Mouse (Mus musculus) 3134 (cell line): ENCODE measurements around the gene Rgs9.
"Not testable (repeated sequence)": the region's sequence is repeated elsewhere in the genome, so short reads cannot be mapped to it uniquely, and the experiment has no call there.

Source experiments
- DNase-seq: peaks from one replicate; pipeline ENCODE4 v3.0.0-alpha.2; 2011; ENCODE audit warnings: low spot score; ENCODE audit not compliant: insufficient read length; ENCODE audit errors: extremely low read depth

The Rgs9 gene

DNA sequence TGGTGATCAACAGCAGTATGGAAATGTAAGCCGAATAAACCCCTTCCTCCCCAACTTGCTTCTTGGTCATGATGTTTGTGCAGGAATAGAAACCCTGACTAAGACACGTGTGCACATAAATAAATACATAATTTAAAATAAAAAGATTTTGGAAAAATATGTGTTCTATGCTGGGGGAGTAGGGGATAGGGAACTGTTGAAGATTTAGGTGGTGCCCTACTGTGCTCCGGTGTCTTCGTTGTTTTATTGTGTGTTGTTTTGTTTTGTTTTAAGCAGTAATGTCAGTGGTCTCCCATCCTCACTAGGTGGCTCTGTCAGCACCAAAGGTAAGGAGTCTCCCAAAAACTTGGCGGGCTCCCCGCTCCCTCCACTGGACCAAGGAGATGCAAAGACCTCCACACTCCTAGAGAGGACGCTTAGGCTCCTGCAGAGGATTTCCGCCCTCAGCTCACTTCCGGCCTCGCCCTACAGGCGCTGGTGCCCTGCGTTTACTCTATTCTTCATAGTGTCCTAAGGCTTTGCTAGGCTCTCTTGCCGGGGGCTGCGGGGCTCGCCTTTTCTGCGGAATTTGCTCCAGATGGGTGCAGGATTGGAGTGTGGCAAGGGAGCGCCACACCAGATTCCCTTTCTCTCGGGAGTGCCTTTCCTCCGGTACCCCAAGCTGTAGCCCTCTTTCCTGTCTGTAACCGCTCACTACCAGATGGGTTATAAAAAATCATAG, 14.1 kb upstream of the Rgs9 start:
- DNase-seq = no peak

DNA sequence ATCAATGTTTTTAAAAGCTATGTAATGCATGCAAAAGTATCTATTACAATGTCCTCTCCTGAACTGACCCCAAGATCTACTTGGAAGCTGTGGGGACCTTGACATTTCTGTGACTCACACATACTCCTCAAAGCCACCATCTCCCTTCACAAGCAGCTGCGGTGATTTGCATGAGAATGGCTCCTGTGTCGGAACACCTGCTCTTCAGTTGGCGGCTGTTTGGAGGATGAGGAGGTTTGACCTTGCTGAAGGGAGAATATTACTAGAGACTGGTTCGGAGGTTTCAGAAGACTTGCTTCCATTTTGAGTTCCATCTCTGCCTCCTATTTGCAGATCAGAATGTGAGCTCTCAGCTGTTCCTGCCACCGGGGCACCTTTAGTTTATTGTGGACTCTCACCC, 7.8 kb upstream of the Rgs9 start:
- DNase-seq = no peak

DNA sequence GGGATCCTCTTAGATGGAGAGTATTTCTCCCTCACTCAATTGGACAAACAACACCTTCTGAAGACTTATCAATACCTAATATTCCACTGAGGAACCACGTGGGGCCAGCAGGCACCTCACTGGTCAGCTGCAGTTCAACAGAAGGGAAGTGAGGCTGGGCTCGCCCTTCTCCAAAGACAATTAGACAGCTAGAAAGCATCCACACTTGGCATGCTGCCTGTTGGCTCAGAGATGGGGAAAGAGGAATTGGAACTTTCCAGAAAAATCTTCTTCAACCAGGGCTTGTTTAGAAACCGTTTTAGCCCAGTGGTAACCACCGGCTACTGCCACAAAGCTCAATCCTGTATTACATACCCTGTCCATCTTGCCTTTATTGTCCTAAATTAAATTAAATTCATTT, 4.4 kb upstream of the Rgs9 start:
- DNase-seq = no peak

- no peak for DNase-seq
These were observed 898 bp downstream of the Rgs9 start for GRCm38 (mm10) chr11:109297031-109297430.

GRCm38 (mm10) chr11:109292056-109292455, 5.9 kb downstream of the Rgs9 start:
- DNase-seq = no peak

DNA sequence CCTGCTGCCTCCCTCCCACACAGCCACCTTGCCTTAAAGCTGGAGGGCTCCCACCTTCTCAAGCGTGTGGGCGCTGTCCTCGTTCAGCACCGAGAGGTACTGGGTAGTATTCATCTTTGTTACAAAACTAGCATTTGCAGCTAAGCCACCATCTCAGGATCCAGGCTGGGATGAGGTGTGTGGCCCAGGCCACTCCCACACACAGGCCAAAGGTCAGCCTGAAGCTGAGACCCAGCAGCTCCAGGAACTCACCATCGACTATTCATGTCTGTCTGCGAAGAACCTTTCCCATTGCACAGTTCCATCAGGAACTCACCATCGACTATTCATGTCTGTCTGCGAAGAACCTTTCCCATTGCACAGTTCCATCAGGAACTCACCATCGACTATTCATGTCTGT, 8.6 kb downstream of the Rgs9 start:
- not testable (repeated sequence) for DNase-seq

GRCm38 (mm10) chr11:109284811-109285210, 13.1 kb downstream of the Rgs9 start:
- DNase-seq = no peak

- DNase-seq = no peak
These were observed 19.7 kb downstream of the Rgs9 start for GRCm38 (mm10) chr11:109278186-109278585.

GRCm38 (mm10) chr11:109271399-109271798, 26.5 kb downstream of the Rgs9 start:
- DNase-seq = no peak

GRCm38 (mm10) chr11:109270366-109270765, 27.6 kb downstream of the Rgs9 start:
- DNase-seq = no peak

DNA sequence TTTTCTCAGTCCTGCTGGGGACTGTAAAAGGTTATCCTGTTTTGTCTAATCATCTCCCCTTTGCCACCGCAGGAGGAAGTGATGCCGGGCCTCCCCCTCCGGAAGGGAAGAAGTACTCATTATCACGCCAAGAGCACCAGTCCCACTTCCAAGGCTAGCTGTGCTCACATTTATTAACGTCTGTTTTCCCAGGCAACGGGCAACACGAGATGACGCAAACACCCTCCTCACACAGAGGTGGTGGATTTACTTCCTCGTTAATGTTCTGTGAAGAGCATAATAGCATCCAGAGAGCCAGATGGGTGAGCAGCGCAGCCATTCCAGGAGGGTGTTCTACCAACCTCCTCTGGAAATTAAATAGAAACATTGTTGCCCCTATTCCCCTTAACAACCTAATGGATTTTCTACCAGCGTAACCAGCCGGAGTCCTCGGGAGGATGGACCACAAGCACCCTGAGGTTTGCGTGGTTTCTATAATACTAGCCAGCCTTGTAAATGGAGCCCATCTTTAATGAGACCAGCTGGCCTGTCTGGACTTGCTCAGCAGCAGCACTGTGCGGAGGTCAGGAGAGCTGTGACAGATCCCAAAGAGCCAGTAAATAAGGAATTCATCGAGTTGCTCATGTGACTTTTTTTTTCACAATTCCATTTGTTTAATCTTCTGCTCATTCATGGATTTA, 28.1 kb downstream of the Rgs9 start:
- DNase-seq = no peak

DNA sequence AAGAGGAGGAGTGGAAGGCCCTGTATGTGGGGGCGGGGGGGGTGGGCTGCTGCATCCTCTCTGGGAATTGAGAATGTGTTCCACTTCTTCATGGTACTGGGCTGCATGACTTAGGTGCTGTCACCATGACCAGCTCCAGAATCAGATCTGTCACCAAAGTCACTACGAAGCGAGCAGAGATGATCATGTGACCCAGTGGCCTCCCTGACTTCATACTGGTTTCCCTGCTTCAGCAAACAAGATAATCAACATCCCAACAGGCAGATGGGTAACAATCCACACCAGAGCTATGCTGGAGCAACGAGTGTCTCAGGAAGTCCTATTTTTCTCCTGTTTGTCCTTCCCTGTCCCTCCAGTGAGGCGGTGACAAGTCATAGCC, 28.7 kb downstream of the Rgs9 start:
- DNase-seq = no peak

GRCm38 (mm10) chr11:109266161-109266910, 31.6 kb downstream of the Rgs9 start:
- no peak for DNase-seq

DNA sequence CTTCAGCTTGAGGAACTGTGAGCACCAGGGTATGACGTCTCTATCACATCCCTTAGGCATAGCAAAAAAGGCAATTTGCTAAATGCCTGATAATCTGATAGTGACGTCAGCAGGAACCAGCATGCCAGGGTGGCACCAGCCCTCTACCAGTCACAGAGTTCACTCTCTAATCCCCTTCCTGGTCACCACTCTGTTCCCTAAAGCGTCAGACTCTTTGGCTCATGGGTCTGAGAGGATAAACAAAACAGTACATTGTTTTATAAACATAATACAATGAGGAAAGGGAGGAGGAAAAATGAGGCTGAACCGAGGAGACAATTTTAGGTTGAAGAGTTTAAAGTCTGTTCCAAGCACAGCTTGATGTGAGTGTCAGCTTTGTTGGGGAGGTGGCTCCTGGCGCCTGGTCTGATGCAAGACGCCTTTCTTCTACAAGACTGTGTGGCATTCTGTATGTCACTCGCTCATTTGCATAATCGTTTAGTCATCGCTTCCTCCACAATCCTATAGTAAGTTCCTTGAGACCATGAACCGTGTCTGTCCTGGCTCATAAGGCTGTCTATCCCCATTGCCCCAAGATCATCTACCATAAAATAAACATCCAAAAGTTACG, 33.7 kb downstream of the Rgs9 start:
- DNase-seq = no peak

DNA sequence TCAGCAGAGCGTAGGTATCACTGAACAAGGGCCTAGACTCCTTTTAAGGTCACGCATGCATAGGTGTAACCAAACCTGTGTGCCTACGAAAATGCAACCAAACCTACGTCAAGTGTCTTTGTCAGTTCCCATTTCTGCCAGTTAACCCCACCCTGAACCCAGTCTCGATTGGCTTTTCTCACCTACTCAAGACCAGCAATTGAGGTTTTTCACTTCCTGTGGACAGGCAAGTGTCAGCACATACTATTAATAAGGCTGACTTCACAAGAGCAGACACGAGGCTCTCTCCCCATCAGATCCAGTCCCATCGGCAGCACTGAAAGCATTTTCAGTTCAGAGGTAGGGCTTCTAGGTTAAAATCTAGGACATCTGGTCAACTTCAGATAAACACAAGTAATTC, 37.4 kb downstream of the Rgs9 start:
- no peak for DNase-seq

GRCm38 (mm10) chr11:109258941-109259910, 38.7 kb downstream of the Rgs9 start:
- no peak for DNase-seq

- no peak for DNase-seq
These were observed 40.1 kb downstream of the Rgs9 start for GRCm38 (mm10) chr11:109257824-109258223.

DNA sequence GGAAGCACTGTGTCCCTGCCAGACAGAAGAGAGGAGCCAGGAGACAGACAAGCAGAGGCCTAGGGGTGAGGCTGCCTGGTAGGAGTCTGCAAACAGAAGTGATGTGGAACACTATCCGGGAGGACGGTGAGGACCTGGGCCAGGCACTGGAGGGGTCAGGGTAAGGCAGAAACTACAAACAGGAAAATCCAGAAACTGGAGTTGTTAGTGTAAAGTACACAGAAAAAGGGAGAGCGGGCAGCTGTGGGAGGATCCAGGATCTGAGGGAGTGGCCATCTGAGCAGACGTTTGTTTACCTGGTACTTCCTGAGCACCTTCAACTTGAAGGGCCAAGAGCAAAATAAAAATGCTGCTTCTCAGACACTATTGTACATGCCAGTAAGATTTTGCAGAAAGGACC, 42.9 kb downstream of the Rgs9 start:
- DNase-seq = no peak

DNA sequence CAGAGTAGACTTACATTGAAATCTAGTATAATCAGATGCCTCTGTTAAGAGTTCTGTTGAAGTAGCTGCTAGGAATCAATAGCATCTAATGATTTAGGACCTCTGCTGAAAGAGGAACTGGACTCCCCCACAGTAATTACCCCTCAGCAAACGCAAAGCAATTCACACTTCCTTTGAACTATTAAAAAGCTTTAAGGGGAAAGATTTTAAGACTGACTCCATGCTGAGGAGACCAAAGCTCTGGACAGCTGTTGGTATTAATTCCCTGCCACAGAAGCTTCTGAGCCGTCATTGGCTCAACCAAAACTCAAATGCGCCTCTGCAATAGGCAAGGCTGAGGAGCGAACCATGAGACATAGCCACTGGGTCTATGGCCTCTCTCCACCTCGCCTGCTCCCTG, 45.4 kb downstream of the Rgs9 start:
- no peak for DNase-seq

DNA sequence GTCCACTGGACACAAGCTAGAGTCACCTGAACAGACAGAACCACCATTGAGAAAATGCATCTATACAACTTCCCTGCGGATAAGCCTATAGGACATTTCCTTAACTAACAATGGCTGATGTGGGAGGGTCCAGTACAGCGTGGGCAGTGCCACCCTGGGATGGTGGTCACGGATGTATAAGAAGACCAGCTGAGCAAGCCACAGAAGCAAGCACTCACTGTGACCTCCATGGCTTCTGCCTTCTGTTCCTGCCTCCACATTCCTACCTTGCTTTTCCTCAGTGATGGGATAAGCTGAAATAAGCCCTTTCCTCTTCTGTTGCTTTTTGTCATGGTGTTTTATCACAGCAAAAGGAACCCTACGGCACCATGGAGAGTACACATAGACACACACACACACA, 47.4 kb downstream of the Rgs9 start:
- no peak for DNase-seq
